Mouse (Mus musculus) midbrain, postnatal 0 days (tissue): ENCODE results near the gene Erc1. TPM values are rescaled to one million over a fixed set of nuclear protein-coding genes. Genes with fewer than 3 reads are reported as not detected.

Experiments used
- ATAC-seq: fragments of 200-750 bp; cut with Nextera tagmentation; 2 replicates; pipeline ENCODE4 v1.8.0; 2017; ENCODE audit warnings: moderate number of reproducible peaks, mild to moderate bottlenecking, moderate TSS enrichment, moderate library complexity; ENCODE audit not compliant: low FRiP score
- DNase-seq: peaks from one replicate; pipeline ENCODE4 v3.0.0-alpha.2; 2015; ENCODE audit warnings: low spot score
- H3K27ac ChIP-seq: fragments of 300-500 bp; sonication (generic); 2 replicates; pipeline ENCODE4 v1.5.1; 2014; ENCODE audit warnings: low read depth, mild to moderate bottlenecking, low read length, mixed read lengths
- H3K27me3 ChIP-seq: fragments of 300-500 bp; sonication (generic); 2 replicates; pipeline ENCODE4 v1.6.1; 2014; ENCODE audit warnings: low read length, control low read depth, mixed read lengths; ENCODE audit not compliant: insufficient read depth
- H3K36me3 ChIP-seq: fragments of 300-500 bp; sonication (generic); 2 replicates; pipeline ENCODE4 v1.6.1; 2014; ENCODE audit warnings: low read length, control low read depth, mixed read lengths; ENCODE audit not compliant: insufficient read depth
- H3K4me1 ChIP-seq: fragments of 300-500 bp; sonication (generic); 2 replicates; pipeline ENCODE4 v1.6.1; 2014; ENCODE audit warnings: mild to moderate bottlenecking, control low read depth, antibody characterized with exemption, low read length, mixed read lengths; ENCODE audit not compliant: insufficient read depth
- H3K4me2 ChIP-seq: fragments of 300-500 bp; sonication (generic); 2 replicates; pipeline ENCODE4 v1.6.1; 2014; ENCODE audit warnings: low read depth, mild to moderate bottlenecking, low read length, mixed read lengths; ENCODE audit not compliant: poor library complexity, severe bottlenecking
- H3K4me3 ChIP-seq: fragments of 300-500 bp; sonication (generic); 2 replicates; pipeline ENCODE4 v1.5.1; 2014; ENCODE audit warnings: low read depth, mild to moderate bottlenecking, low read length, moderate library complexity
- H3K9ac ChIP-seq: fragments of 300-500 bp; sonication (generic); replicated peaks from 2 replicates; pipeline ENCODE4 v1.6.1; 2014; ENCODE audit warnings: mild to moderate bottlenecking, low read length, moderate library complexity, mixed read lengths; ENCODE audit not compliant: poor library complexity, severe bottlenecking
- H3K9me3 ChIP-seq: fragments of 300-500 bp; sonication (generic); 2 replicates; pipeline ENCODE4 v1.6.1; 2016; ENCODE audit warnings: low read length, control low read depth
- CTCF ChIP-seq: IDR thresholded peaks from 2 replicates; pipeline ENCODE4 v1.5.1; 2016; ENCODE audit warnings: antibody characterized with exemption, mild to moderate bottlenecking
- WGBS: fragments of 180-500 bp; shearing (Covaris S2); extraction: QIAGEN DNeasy Blood & Tissue Kit; methylation state at CpG from one replicate; pipeline ENCODE4 v1.1.7; 2014; 5-methylcytosine and 5-hydroxymethylcytosine counted together
- polyA plus RNA-seq: library from polyadenylated mRNA; unstranded; fragments of >200 nt; fragmentation: Nextera tagmentation; extraction: Ambion mirVana; gene quantifications from 2 replicates; pipeline ENCODE4 v1.2.1, GENCODE M21; 2015
- total RNA-seq: library from RNA; depleted of rRNA; stranded (reverse); fragments of >200 nt; gene quantifications from 2 replicates; pipeline ENCODE4 v1.2.3, GENCODE M21; 2014

The Erc1 gene
- total and polyA plus RNA-seq, 2 experiments from 2014 or later, result 56.1 to 90.0 TPM

DNA sequence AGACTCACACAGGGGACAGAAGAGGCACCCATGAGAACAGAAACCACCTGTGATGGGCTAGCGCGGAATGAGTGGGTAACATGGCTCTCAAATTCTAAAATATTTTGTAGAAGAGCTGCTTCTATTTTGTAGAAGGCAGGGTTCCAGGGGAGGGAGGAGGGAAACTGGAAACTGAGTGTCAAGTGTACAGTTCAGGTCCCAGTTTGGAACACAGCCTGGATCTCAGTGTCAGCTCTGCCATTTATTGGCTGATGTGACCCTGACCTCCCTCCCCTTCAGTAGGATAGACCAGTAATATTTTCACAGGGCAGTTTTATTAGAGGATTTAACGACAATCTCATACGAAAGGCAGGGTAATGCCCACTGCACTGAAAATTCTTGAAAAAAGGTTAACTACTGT is 271.3 kb downstream of the Erc1 start:
- Histone ChIP-seq H3K27me3 (no peaks in the 10 kb centered on the region), H3K9me3 (no peaks in the 10 kb centered on the region), H3K36me3 (peaks cover 37% of the 10 kb centered on the region), H3K4me1 (no peaks in the 10 kb centered on the region), H3K27ac (no peak overlapping the region), H3K9ac (no peak overlapping the region), H3K4me3 (no peak overlapping the region), H3K4me2 (no peak overlapping the region)
- no peak for TF ChIP-seq CTCF
- DNase-seq, result no peak
- WGBS, result 93% methylated on average over 4 of the region's 4 CpGs
- ATAC-seq, result no peak

DNA sequence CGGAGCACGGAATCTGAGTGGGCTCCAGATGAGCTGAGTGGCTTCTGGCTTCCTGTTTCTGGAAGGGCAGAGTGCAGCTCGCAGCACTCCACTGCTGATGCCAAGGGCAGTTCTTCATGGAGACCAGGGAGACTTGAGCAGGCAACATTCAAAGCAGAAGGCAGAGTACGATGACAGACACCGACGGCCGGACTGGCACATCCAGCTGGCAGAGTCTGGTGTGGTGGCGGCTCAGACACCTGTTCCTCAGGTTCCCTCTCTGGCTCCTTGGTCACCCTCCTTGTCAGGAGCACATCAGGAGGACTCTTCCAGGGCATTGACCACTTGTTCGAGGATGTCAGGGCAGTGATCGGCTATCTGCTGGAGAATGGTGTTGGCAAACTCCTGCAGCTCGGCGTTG is 272.6 kb downstream of the Erc1 start:
- H3K36me3 ChIP-seq, result peaks cover 37% of the 10 kb centered on the region
- ATAC-seq (no peak), DNase-seq (no peak)
- H3K9me3 ChIP-seq, result no peaks in the 10 kb centered on the region
- H3K4me1 ChIP-seq, result no peaks in the 10 kb centered on the region
- no peak overlapping the region for H3K4me2 ChIP-seq
- TF ChIP-seq CTCF, result no peak
- no peak overlapping the region for H3K4me3 ChIP-seq
- H3K9ac ChIP-seq, result no peak overlapping the region
- 97% methylated on average over 12 of the region's 12 CpGs for WGBS
- H3K27ac ChIP-seq, result no peak overlapping the region
- H3K27me3 ChIP-seq, result no peaks in the 10 kb centered on the region

DNA sequence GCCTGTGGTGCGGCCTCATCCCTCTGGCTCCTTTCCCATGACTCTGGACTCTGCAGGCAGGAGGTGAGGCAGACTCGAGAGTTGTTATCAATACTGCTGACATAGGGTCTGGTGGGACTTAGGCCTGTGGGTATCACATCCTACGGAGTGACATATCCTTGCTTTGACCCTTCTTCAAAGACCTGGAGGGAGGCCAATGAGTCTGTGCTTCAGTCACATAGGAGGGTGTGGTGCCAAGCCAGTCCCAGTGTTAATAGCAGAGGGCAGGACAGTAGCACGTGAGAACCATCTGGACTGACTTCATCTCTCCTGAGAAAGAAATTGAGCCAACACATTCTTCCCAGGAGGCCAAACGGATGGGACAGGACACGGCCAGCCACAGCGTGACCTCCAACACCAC is 275.7 kb downstream of the Erc1 start:
- H3K9me3 ChIP-seq, result no peaks in the 10 kb centered on the region
- 71% methylated on average over 7 of the region's 7 CpGs for WGBS
- DNase-seq (peak; percentile 15), ATAC-seq (no peak; the same call in 1 of the 2 replicates)
- H3K4me1 ChIP-seq, result no peaks in the 10 kb centered on the region
- no peak overlapping the region for H3K4me3 ChIP-seq
- H3K27ac ChIP-seq, result no peak overlapping the region
- H3K36me3 ChIP-seq, result peaks cover 43% of the 10 kb centered on the region
- no peak overlapping the region for H3K4me2 ChIP-seq
- no peak overlapping the region for H3K9ac ChIP-seq
- H3K27me3 ChIP-seq, result no peaks in the 10 kb centered on the region
- TF ChIP-seq CTCF, result no peak

DNA sequence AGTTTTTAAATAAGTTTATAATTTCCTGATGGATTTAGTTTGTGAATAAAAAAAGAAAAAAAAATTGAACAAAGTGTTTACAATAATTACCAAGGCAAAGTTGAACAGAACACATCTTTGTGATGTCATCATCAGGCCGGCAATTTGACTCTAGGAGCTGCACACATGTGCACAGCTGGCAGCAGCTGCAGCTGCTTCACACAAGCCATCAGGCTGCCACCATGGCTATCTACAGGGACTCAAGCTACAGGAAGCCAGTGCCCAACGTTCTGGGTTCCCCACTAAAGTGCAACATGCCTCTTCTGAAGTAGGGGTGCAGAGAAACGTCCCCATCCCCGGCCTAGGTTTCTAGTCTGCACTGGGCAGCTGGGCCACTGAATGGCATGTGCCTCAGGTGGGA is 277.2 kb downstream of the Erc1 start:
- WGBS, result 86% methylated on average over 4 of the region's 4 CpGs

DNA sequence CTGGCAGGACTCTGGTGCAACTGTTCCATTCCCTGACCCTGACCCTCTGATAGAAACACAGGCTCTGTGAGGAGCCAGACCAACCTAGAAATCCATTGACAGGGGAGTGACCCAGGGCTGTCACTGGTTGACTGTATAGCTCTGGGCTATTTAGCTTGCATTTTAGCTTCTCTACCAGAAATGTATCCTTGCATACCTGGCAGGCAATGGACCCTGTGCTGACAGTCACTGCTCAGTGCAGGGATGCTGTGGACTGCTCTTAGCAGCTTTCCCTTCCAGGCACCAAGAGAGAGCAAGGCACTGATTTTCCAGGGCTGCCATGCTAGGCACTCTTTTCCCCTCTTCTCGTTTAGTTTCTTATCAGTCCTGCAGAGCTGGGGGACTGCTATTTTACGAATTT is 279.6 kb downstream of the Erc1 start:
- Histone ChIP-seq H3K36me3 (peaks cover 17% of the 10 kb centered on the region), H3K27me3 (no peaks in the 10 kb centered on the region), H3K4me3 (no peak overlapping the region), H3K9ac (no peak overlapping the region), H3K4me1 (no peaks in the 10 kb centered on the region), H3K9me3 (no peaks in the 10 kb centered on the region), H3K4me2 (no peak overlapping the region), H3K27ac (no peak overlapping the region)
- DNase-seq (no peak), ATAC-seq (no peak)
- TF ChIP-seq CTCF, result no peak
- 84% methylated on average over 2 of the region's 2 CpGs for WGBS

More for the DNA sequence above, 277.2 kb downstream of the Erc1 start:
- TF ChIP-seq CTCF, result no peak
- Histone ChIP-seq H3K9ac (no peak overlapping the region), H3K36me3 (peaks cover 39% of the 10 kb centered on the region), H3K27me3 (no peaks in the 10 kb centered on the region), H3K4me2 (no peak overlapping the region), H3K4me3 (no peak overlapping the region), H3K27ac (no peak overlapping the region), H3K4me1 (no peaks in the 10 kb centered on the region), H3K9me3 (no peaks in the 10 kb centered on the region)
- DNase-seq, result no peak
- no peak for ATAC-seq

DNA sequence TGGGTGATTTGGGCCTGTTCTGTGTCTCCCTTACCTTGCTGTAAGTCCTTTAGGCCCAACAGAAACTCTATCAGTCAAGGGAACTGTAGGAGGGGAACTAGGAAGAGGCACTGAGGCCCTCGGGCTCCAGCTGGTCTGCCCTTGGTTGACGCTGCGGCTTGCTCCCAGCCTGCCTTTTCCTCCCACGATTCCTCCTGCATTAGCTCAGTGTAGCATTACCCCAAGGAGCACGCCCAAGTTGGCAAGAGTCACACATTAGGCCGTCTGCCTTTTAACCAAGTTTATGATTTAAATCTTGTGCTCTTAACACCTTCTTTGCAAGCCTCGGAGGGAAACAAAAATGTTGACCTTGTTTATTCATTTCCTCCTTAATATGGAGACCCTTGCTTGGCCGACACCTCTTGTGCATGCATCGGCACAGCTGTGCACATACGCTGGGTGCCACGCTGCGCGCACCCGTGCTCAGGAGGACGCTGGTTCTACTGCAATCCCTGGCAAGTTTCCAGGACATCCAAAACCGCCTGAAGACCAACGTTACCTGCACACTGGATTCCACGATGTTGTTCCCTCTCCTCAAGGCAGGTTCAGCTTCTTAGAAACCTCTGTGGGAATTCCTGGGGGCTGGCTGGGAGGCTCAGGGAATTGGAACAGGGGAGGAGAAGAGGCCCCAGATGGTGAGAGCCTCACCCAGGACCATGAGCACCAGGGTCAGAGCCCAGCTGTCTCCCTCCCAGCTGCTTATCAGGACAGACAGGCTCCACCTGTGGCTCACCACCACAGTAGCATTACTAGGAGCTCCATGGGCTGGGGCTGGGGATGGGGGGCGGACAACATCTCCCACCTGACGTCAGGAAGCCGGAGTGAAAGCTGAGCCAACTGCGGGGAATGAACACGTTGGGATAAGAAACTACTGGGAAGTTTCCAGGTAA is 282.3 kb downstream of the Erc1 start:
- TF ChIP-seq CTCF, result no peak
- DNase-seq (no peak), ATAC-seq (no peak)
- Histone ChIP-seq H3K27me3 (no peaks in the 10 kb centered on the region), H3K27ac (no peak overlapping the region), H3K4me2 (no peak overlapping the region), H3K9ac (no peak overlapping the region), H3K9me3 (no peaks in the 10 kb centered on the region), H3K4me3 (no peak overlapping the region), H3K36me3 (peaks cover 6% of the 10 kb centered on the region; the same call in 1 of the 2 replicates), H3K4me1 (no peaks in the 10 kb centered on the region)
- 87% methylated on average over 23 of the region's 23 CpGs for WGBS
